ENCODE assay signal across 17 mouse cellular contexts in the genomic region with DNA sequence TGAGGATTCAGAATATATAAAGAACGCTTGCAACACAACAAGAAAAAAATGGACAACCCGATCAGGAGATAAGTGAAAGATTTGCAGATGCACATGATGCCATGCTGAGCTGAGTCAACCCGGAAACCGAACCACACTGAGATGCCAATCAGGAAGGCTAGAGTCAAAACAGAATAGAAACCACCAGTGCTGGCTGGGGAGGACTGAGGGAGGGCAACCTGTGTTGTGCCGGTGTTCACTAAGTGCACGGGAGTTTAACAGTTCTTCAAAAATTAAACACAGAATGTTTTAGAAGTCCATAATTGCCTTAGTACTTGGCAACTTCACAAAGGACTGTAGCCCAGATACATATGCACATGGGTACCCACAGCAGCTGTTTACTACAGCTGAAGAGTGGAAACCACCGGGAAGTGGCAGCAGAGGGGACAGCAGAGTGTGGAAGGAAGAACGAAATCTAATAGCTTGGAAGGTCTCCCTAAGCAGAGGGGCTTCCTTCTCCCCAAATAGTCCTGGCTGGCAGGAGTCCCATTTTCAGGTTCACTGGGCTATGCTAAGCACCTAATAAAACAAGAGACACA. TPM values are rescaled to one million over a fixed set of nuclear protein-coding genes. Genes with fewer than 3 reads are reported as not detected.
A peak's percentile ranks its signal among the peaks of the same experiment; 100 is the strongest.
DNase-seq lines count a peak whose midpoint lies in the region; ATAC-seq and TF ChIP-seq lines count a peak whose summit lies in the region.
"Had no signal": no experiment of that assay in that cellular context is flagged by ENCODE, and none has a peak within 500 bp of the region (broad histone marks: within the 10 kb centered on the region; RNA-seq: fewer than 3 reads in every experiment).

No protein-coding gene starts in this region.

- 73% methylated on average over 8 of the region's 8 CpGs for WGBS in heart, embryonic 13.5 days
- 76% methylated on average over 8 of the region's 8 CpGs for WGBS in stomach, embryonic 16.5 days
- WGBS in stomach, postnatal 0 days = 68% methylated on average over 8 of the region's 8 CpGs

- H3K4me2 ChIP-seq in heart, embryonic 13.5 days = no peak overlapping the region
- no peak overlapping the region for H3K4me2 ChIP-seq in stomach, embryonic 16.5 days (ENCODE audit: low read depth, low read length)
- no peak overlapping the region for H3K4me2 ChIP-seq in stomach, postnatal 0 days (replicated peaks; ENCODE audit: low read depth)
- H3K4me2 ChIP-seq: embryonic facial prominence, embryonic 12.5 days; forebrain, embryonic 15.5 days; hindbrain, embryonic 12.5 days; stomach, embryonic 15.5 days had no signal

- no peak for ATAC-seq in heart, embryonic 13.5 days (ENCODE audit: extremely low read depth, insufficient number of reproducible peaks, low FRiP score, low TSS enrichment)
- ATAC-seq in stomach, embryonic 16.5 days (ENCODE audit: insufficient read depth, low FRiP score) = no peak
- ATAC-seq in stomach, postnatal 0 days (ENCODE audit: low FRiP score, low TSS enrichment) = no peak
- ATAC-seq in megakaryocyte progenitor cell, adult 5-6 weeks (replicated peaks; ENCODE audit: poor library complexity) = peak; percentile 61
- ATAC-seq: forebrain, embryonic 15.5 days had no signal

- TF ChIP-seq EP300 in stomach, postnatal 0 days (optimal IDR thresholded peaks at IDR 0.05) = no peak

- H3K36me3 ChIP-seq in heart, embryonic 13.5 days = peaks cover 81% of the 10 kb centered on the region
- peaks cover 13% of the 10 kb centered on the region for H3K36me3 ChIP-seq in stomach, embryonic 16.5 days (ENCODE audit: control insufficient read depth, insufficient read depth, low read length)
- H3K36me3 ChIP-seq in stomach, postnatal 0 days (ENCODE audit: control insufficient read depth, insufficient read depth, low read length) = peaks cover 24% of the 10 kb centered on the region

- no peak for TF ChIP-seq CTCF in stomach, postnatal 0 days (IDR thresholded peaks at IDR 0.05; ENCODE audit: low read depth)

- no peak for DNase-seq in heart, adult 8-10 months (ENCODE audit: low spot score)
- DNase-seq in stomach, postnatal 0 days (ENCODE audit: low spot score) = no peak
- DNase-seq in adrenal gland, postnatal 10 days = no peak
- no peak for DNase-seq in kidney, adult 18-20 months
- no peak for DNase-seq in kidney, adult 11 months
- DNase-seq: adrenal gland, postnatal 25 days; cerebellum, adult 8-10 months; heart, adult 11 months; retina, postnatal 1 day had no signal

- no peak overlapping the region for H3K9ac ChIP-seq in heart, embryonic 13.5 days
- 0 out of 2 replicates have a peak overlapping the region, but pooled peaks have one; percentile 2 for H3K9ac ChIP-seq in stomach, embryonic 16.5 days (ENCODE audit: low read length)
- H3K9ac ChIP-seq in stomach, postnatal 0 days (ENCODE audit: low read length) = no peak overlapping the region
- H3K9ac ChIP-seq: embryonic facial prominence, embryonic 12.5 days; forebrain, embryonic 15.5 days; hindbrain, embryonic 12.5 days; stomach, embryonic 15.5 days had no signal

- no peak overlapping the region for H3K4me3 ChIP-seq in heart, embryonic 13.5 days
- H3K4me3 ChIP-seq in stomach, embryonic 16.5 days (replicated peaks; ENCODE audit: low read length) = no peak overlapping the region
- H3K4me3 ChIP-seq in stomach, postnatal 0 days (ENCODE audit: low read depth, low read length) = no peak overlapping the region
- H3K4me3 ChIP-seq: embryonic facial prominence, embryonic 12.5 days; forebrain, embryonic 15.5 days; hindbrain, embryonic 12.5 days; stomach, embryonic 15.5 days had no signal

- H3K4me1 ChIP-seq in heart, embryonic 13.5 days = peaks cover 52% of the 10 kb centered on the region
- H3K4me1 ChIP-seq in stomach, embryonic 16.5 days (ENCODE audit: control insufficient read depth, insufficient read depth, low read length) = no peaks in the 10 kb centered on the region
- H3K4me1 ChIP-seq in stomach, postnatal 0 days (replicated peaks; ENCODE audit: control insufficient read depth, insufficient read depth) = no peaks in the 10 kb centered on the region

- H3K27me3 ChIP-seq in heart, embryonic 13.5 days (replicated peaks) = no peaks in the 10 kb centered on the region
- H3K27me3 ChIP-seq in stomach, embryonic 16.5 days (ENCODE audit: control insufficient read depth, insufficient read depth, low read length) = no peaks in the 10 kb centered on the region
- no peaks in the 10 kb centered on the region for H3K27me3 ChIP-seq in stomach, postnatal 0 days (ENCODE audit: control insufficient read depth, insufficient read depth, low read length)
- H3K27me3 ChIP-seq: embryonic facial prominence, embryonic 12.5 days; forebrain, embryonic 15.5 days; hindbrain, embryonic 12.5 days; stomach, embryonic 15.5 days had no signal

- peak overlapping the region; percentile 41; the same call in 1 of the 2 replicates for H3K27ac ChIP-seq in heart, embryonic 13.5 days (replicated peaks)
- no peak overlapping the region for H3K27ac ChIP-seq in stomach, embryonic 16.5 days (ENCODE audit: low read length)
- no peak overlapping the region for H3K27ac ChIP-seq in stomach, postnatal 0 days (replicated peaks)
- H3K27ac ChIP-seq: embryonic facial prominence, embryonic 12.5 days; forebrain, embryonic 15.5 days; hindbrain, embryonic 12.5 days; stomach, embryonic 15.5 days had no signal

- no peaks in the 10 kb centered on the region for H3K9me3 ChIP-seq in heart, embryonic 13.5 days
- H3K9me3 ChIP-seq in stomach, embryonic 16.5 days (replicated peaks; ENCODE audit: control insufficient read depth, low read length) = no peaks in the 10 kb centered on the region
- H3K9me3 ChIP-seq in stomach, postnatal 0 days (ENCODE audit: control insufficient read depth, low read length) = no peaks in the 10 kb centered on the region
- H3K9me3 ChIP-seq: embryonic facial prominence, embryonic 12.5 days; forebrain, embryonic 15.5 days; hindbrain, embryonic 12.5 days; stomach, embryonic 15.5 days had no signal

RNA-seq across cellular contexts. Expression of a gene that starts 27.2 kb away (rescaled TPM):
- polyA plus RNA-seq in heart, embryonic 13.5 days (2015; fragmentation: Nextera tagmentation; extraction: Ambion mirVana) = 2.4 and 3.1 TPM in 2 replicates
- 1 to 10 TPM; 2.9 to 6.1 (median 3.7) TPM for total RNA-seq in heart, adult 8-10 months (2022)
- 3.5 and 4.6 TPM in 2 replicates for polyA plus RNA-seq in stomach, embryonic 16.5 days (2015; fragmentation: Nextera tagmentation; extraction: Ambion mirVana)
- polyA plus RNA-seq in stomach, postnatal 0 days (2015; fragmentation: Nextera tagmentation; extraction: Ambion mirVana) = 2.9 and 4.0 TPM in 2 replicates
- 3.9 and 5.8 TPM in 2 replicates for total RNA-seq in megakaryocyte progenitor cell, adult 5-6 weeks (2015)
- total RNA-seq in megakaryocyte progenitor cell, adult 5-6 weeks (2017) = 0.20 and 2.1 TPM in 2 replicates
- total RNA-seq in adrenal gland, postnatal 10 days (2021) = 1 to 10 TPM; 2.4 to 3.0 TPM

RNA-seq across cellular contexts. Expression of a gene that starts 43.9 kb away (rescaled TPM):
- 34.8 and 36.2 TPM in 2 replicates for polyA plus RNA-seq in heart, embryonic 13.5 days (2015; fragmentation: Nextera tagmentation; extraction: Ambion mirVana)
- total RNA-seq in heart, adult 8-10 months (2022) = 10 to 100 TPM; 17.1 to 29.4 (median 20.3) TPM
- polyA plus RNA-seq in stomach, embryonic 16.5 days (2015; fragmentation: Nextera tagmentation; extraction: Ambion mirVana) = 43.5 and 52.2 TPM in 2 replicates
- polyA plus RNA-seq in stomach, postnatal 0 days (2015; fragmentation: Nextera tagmentation; extraction: Ambion mirVana) = 29.9 and 32.0 TPM in 2 replicates
- total RNA-seq in megakaryocyte progenitor cell, adult 5-6 weeks (2015) = 2.7 and 3.4 TPM in 2 replicates
- 4.4 and 8.6 TPM in 2 replicates for total RNA-seq in megakaryocyte progenitor cell, adult 5-6 weeks (2017)
- total RNA-seq in adrenal gland, postnatal 10 days (2021) = 10 to 100 TPM; 30.1 to 34.0 TPM

RNA-seq across cellular contexts. Expression of a gene that starts 53.9 kb away (rescaled TPM):
- polyA plus RNA-seq in heart, embryonic 13.5 days (2015; fragmentation: Nextera tagmentation; extraction: Ambion mirVana) = not detected in 2 replicates
- not detected for total RNA-seq in heart, adult 8-10 months (2022)
- not detected in 2 replicates for polyA plus RNA-seq in stomach, embryonic 16.5 days (2015; fragmentation: Nextera tagmentation; extraction: Ambion mirVana)
- not detected in 2 replicates for polyA plus RNA-seq in stomach, postnatal 0 days (2015; fragmentation: Nextera tagmentation; extraction: Ambion mirVana)
- not detected in 2 replicates for total RNA-seq in megakaryocyte progenitor cell, adult 5-6 weeks (2015)
- not detected in 2 replicates for total RNA-seq in megakaryocyte progenitor cell, adult 5-6 weeks (2017)
- total RNA-seq in adrenal gland, postnatal 10 days (2021) = under 1 TPM; 0.18 to 0.58 TPM
- total RNA-seq: left cerebral cortex, postnatal 4 days had no signal
- polyA plus RNA-seq: embryonic facial prominence, embryonic 12.5 days; forebrain, embryonic 15.5 days; hindbrain, embryonic 12.5 days; stomach, embryonic 15.5 days had no signal
